Mouse (Mus musculus) limb, embryonic 11.5 days (tissue): Measurements from ENCODE around the gene S1pr3. TPM values are rescaled to one million over a fixed set of nuclear protein-coding genes. Genes with fewer than 3 reads are reported as not detected.

Source experiments
- ATAC-seq: fragments of 200-750 bp; cut with Nextera tagmentation; 2 replicates; pipeline ENCODE4 v1.8.0; 2017; ENCODE audit warnings: low read depth; ENCODE audit not compliant: insufficient number of reproducible peaks, low FRiP score, low TSS enrichment
- DNase-seq: peaks from one replicate; pipeline ENCODE4 v3.0.0-alpha.2; 2015; ENCODE audit warnings: low spot score
- H3K27ac ChIP-seq: fragments of 300-500 bp; sonication (generic); replicated peaks from 2 replicates; pipeline ENCODE4 v1.5.1; 2014; ENCODE audit warnings: low read depth, mild to moderate bottlenecking, low read length
- H3K27me3 ChIP-seq: fragments of 300-500 bp; sonication (generic); 2 replicates; pipeline ENCODE4 v1.6.1; 2014; ENCODE audit warnings: mild to moderate bottlenecking, low read length, mixed read lengths; ENCODE audit not compliant: control insufficient read depth, insufficient read depth
- H3K36me3 ChIP-seq: fragments of 300-500 bp; sonication (generic); 2 replicates; pipeline ENCODE4 v1.6.1; 2014; ENCODE audit warnings: mild to moderate bottlenecking, low read length, moderate library complexity, mixed read lengths; ENCODE audit not compliant: control insufficient read depth, insufficient read depth
- H3K4me1 ChIP-seq: fragments of 300-500 bp; sonication (generic); 2 replicates; pipeline ENCODE4 v1.6.1; 2014; ENCODE audit warnings: low read length, mixed read lengths; ENCODE audit not compliant: control insufficient read depth, insufficient read depth
- H3K4me2 ChIP-seq: fragments of 300-500 bp; sonication (generic); 2 replicates; pipeline ENCODE4 v1.6.1; 2014; ENCODE audit warnings: low read depth, mild to moderate bottlenecking, moderate library complexity; ENCODE audit not compliant: severe bottlenecking
- H3K4me3 ChIP-seq: fragments of 300-500 bp; sonication (generic); 2 replicates; pipeline ENCODE4 v1.5.1; 2014; ENCODE audit warnings: low read depth, low read length
- H3K9ac ChIP-seq: fragments of 300-500 bp; sonication (generic); 2 replicates; pipeline ENCODE4 v1.6.1; 2014; ENCODE audit warnings: mild to moderate bottlenecking, low read length
- H3K9me3 ChIP-seq: fragments of 300-500 bp; sonication (generic); 2 replicates; pipeline ENCODE4 v1.6.1; 2016; ENCODE audit warnings: low read length; ENCODE audit not compliant: control insufficient read depth
- WGBS: fragments of 180-500 bp; shearing (Covaris S2); extraction: QIAGEN DNeasy Blood & Tissue Kit; methylation state at CpG from one replicate; pipeline ENCODE4 v1.1.7; 2014; 5-methylcytosine and 5-hydroxymethylcytosine counted together
- polyA plus RNA-seq: library from polyadenylated mRNA; unstranded; fragments of >200 nt; fragmentation: Nextera tagmentation; extraction: Ambion mirVana; gene quantifications from 2 replicates; pipeline ENCODE4 v1.2.1, GENCODE M21; 2014

Gene S1pr3
- polyA plus RNA-seq, 1 experiment from 2014 or later = 126 TPM

DNA sequence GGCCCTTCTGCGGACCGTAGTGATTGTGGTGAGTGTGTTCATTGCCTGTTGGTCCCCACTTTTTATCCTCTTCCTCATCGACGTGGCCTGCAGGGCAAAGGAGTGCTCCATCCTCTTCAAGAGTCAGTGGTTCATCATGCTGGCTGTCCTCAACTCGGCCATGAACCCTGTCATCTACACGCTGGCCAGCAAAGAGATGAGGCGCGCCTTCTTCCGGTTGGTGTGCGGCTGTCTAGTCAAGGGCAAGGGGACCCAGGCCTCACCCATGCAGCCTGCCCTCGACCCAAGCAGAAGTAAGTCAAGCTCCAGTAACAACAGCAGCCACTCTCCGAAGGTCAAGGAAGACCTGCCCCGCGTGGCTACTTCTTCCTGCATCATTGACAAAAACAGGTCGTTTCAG, 11.1 kb downstream of the S1pr3 start:
- WGBS = 92% methylated on average over 15 of the region's 15 CpGs
- Histone ChIP-seq H3K27me3 (0 out of 2 replicates have a peak, but pooled peaks cover 2% of the 10 kb centered on the region), H3K36me3 (peaks cover 34% of the 10 kb centered on the region), H3K4me2 (no peak overlapping the region), H3K27ac (no peak overlapping the region), H3K9me3 (peaks cover 10% of the 10 kb centered on the region; the same call in 1 of the 2 replicates), H3K4me1 (peaks cover 14% of the 10 kb centered on the region), H3K9ac (no peak overlapping the region), H3K4me3 (no peak overlapping the region)
- ATAC-seq = no peak
- no peak for DNase-seq

DNA sequence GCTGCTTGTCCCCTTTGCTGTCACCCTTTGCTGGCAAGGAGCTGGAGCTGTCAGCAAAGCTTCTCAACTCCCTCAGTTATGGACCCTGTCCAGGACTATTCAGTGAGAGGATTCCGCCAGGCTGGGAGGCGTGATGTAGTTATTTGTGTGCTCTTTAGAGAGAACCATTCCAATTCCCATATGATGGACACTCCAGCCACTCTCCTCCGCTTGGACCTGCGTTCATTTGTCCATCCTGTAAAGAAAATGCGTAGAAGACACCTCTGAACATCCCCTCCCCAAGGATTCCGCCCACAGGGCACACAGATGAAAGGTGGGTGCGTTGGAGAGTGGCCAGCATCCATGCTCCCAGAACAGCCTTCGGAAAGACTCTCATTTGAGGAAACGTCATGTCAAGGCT, 12.4 kb downstream of the S1pr3 start:
- DNase-seq (no peak), ATAC-seq (no peak)
- Histone ChIP-seq H3K27ac (no peak overlapping the region), H3K4me1 (peaks cover 14% of the 10 kb centered on the region), H3K36me3 (peaks cover 22% of the 10 kb centered on the region), H3K9ac (no peak overlapping the region), H3K9me3 (no peaks in the 10 kb centered on the region), H3K4me3 (no peak overlapping the region), H3K27me3 (0 out of 2 replicates have a peak, but pooled peaks cover 2% of the 10 kb centered on the region), H3K4me2 (no peak overlapping the region)
- 90% methylated on average over 9 of the region's 9 CpGs for WGBS

DNA sequence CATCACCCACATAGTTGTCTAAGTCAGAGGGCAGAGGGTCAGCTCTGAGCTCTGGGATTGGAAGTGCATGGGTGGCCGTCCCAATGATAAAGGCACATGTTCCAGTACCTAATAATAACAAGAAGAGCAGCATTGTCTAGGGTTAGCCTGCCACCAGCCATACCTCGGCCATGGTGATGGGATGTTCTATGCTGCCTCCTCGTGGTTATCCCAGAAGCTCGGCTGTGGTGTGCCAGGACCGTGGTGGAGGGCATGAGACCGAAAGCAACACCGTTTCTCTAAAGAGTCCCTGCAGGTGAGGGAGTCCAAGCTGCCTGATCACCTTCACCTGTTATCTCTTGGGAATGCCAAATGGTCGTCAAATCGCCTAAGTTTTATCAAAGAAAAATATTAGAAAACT, 15.2 kb downstream of the S1pr3 start:
- WGBS = 68% methylated on average over 9 of the region's 9 CpGs
- Histone ChIP-seq H3K27me3 (0 out of 2 replicates have a peak, but pooled peaks cover 2% of the 10 kb centered on the region), H3K36me3 (peaks cover 20% of the 10 kb centered on the region), H3K4me1 (no peaks in the 10 kb centered on the region), H3K4me3 (no peak overlapping the region), H3K4me2 (no peak overlapping the region), H3K27ac (no peak overlapping the region), H3K9ac (no peak overlapping the region), H3K9me3 (no peaks in the 10 kb centered on the region)
- no peak for ATAC-seq
- no peak for DNase-seq

DNA sequence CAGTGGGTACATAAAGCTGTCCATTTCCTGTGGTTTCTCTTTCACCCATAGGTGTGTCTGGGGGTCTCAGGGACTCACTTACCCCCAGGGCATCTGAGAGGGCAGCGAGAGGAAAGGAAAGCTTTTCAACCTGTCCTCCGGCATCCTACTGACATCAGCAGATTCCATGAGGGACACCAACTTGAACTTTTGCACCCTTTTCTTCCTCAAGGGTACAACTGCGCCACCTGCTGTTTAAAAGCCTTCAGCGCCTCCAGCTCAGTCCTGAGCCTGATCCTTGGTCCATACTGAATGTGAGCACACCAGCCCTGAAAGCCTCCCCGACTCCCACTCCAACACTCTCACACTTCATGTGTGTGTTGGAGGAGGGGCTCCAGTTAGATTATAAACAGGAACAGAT, 16.2 kb downstream of the S1pr3 start:
- no peak overlapping the region for H3K4me2 ChIP-seq
- 23% methylated on average over 5 of the region's 5 CpGs for WGBS
- H3K4me1 ChIP-seq = no peaks in the 10 kb centered on the region
- H3K9ac ChIP-seq = no peak overlapping the region
- H3K4me3 ChIP-seq = no peak overlapping the region
- H3K27ac ChIP-seq = no peak overlapping the region
- ATAC-seq = peak; percentile 23; the same call in 1 of the 2 replicates
- no peaks in the 10 kb centered on the region for H3K9me3 ChIP-seq
- H3K36me3 ChIP-seq = peaks cover 13% of the 10 kb centered on the region
- DNase-seq = peak; percentile 86
- H3K27me3 ChIP-seq = 0 out of 2 replicates have a peak, but pooled peaks cover 2% of the 10 kb centered on the region

DNA sequence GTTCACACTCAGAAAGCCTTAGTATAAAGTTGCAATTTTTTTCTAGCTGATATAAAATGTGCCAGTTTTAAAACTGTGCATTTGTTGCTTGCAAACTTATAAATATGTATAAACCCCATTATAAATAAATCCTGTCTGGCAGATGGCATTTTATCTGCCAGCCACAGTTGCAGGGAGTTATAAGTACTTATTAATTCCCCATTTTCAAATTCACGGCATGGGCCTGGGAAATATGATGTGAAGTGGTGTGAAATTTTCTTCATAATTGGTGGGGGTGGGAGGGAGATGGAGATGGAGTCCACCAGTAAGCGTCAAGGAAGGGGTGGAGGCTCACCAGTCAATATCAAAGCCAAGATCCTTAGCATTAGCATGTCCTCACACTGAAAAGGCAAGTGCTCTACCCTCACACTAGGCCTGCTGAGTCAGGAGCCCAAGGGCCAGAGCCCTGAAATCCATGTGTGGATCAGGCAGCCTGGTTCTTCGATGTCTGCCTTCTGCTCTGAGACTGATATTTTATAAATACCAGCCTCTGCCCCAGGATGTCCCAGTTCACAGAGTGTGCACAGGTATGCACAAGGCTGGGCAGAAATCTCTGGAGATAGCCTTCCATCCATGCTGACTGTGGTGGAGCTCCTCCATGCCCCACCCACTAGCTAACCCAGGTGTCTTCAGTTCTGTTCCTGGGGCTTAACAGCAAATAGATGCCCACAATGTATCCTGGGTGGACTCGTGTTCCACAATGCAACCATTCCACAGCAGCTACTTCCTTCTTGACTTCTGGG, 17.4 kb downstream of the S1pr3 start:
- 90% methylated on average over 4 of the region's 4 CpGs for WGBS
- no peak for ATAC-seq

DNA sequence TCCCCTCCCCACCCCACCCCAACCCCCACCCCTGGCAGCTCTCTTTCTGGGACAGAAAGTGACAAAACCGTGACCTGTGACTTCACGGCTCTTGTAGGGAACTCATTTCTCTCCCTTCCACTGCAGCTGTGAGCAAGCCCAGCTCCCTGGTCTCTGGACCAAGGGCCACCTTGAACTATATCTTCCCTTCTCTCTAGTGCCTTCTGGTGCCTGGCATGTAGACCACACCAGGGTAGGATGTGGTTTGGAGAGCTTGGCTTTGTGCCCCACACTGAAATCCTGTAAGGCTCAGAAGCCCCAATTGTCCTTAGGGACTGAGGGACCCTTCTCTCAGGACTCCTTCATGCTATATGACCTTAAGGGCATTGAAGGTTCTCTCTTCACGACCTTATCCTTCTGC, 24.9 kb downstream of the S1pr3 start:
- H3K36me3 ChIP-seq = no peaks in the 10 kb centered on the region
- H3K4me2 ChIP-seq = no peak overlapping the region
- H3K9ac ChIP-seq = no peak overlapping the region
- H3K27me3 ChIP-seq = no peaks in the 10 kb centered on the region
- H3K27ac ChIP-seq = no peak overlapping the region
- H3K4me1 ChIP-seq = no peaks in the 10 kb centered on the region
- no peaks in the 10 kb centered on the region for H3K9me3 ChIP-seq
- ATAC-seq = no peak
- H3K4me3 ChIP-seq = no peak overlapping the region
- DNase-seq = no peak
- WGBS = 52% methylated on average over 3 of the region's 3 CpGs

More for the DNA sequence above, 17.4 kb downstream of the S1pr3 start:
- no peak for DNase-seq
- Histone ChIP-seq H3K36me3 (peaks cover 3% of the 10 kb centered on the region), H3K27ac (no peak overlapping the region), H3K4me1 (no peaks in the 10 kb centered on the region), H3K9me3 (no peaks in the 10 kb centered on the region), H3K4me3 (no peak overlapping the region), H3K4me2 (no peak overlapping the region), H3K27me3 (no peaks in the 10 kb centered on the region), H3K9ac (no peak overlapping the region)

DNA sequence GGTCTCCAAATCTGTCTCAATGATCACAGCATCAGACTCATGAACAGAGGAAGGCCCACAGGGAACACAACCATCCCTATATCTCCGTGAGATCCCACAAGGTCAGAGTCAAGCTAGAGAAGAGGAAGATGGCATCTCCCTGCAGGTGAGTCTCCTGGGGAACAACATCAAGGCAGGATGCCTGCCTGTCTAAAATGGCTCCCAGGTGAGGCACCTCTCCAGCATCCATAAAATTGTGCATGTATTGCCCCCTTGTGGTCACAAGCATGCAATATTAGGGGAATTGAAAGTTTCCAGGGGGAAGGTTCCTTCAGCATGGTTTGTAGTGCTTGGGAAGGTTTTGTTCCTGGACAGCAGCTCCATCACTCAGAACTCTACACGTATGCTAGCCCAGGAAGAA, 26.0 kb downstream of the S1pr3 start:
- Histone ChIP-seq H3K27me3 (no peaks in the 10 kb centered on the region), H3K9me3 (no peaks in the 10 kb centered on the region), H3K4me2 (no peak overlapping the region), H3K9ac (no peak overlapping the region), H3K27ac (no peak overlapping the region), H3K4me3 (no peak overlapping the region), H3K4me1 (no peaks in the 10 kb centered on the region), H3K36me3 (no peaks in the 10 kb centered on the region)
- no peak for ATAC-seq
- WGBS = 67% methylated on average over 2 of the region's 2 CpGs
- DNase-seq = peak; percentile 51

DNA sequence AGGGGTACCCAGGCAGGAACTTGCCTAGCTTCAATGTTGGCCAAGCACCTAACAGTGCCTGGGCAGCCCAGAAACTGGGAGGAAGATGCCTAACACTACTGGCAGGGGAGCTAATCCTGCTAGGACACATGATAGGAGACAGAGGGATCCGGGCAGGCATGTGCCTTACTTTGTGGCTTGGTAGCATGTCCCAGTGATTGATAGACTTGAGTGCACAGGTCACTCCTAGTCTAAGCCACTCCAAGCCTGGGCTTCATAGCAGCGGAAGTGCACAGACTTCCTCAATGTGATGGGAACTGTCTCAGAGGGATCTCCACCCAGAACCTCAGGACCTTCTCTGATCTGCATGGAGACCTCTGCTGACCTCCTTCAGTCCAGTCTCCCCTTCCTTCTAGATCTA, 26.7 kb downstream of the S1pr3 start:
- no peak for ATAC-seq
- Histone ChIP-seq H3K9me3 (no peaks in the 10 kb centered on the region), H3K4me2 (no peak overlapping the region), H3K36me3 (no peaks in the 10 kb centered on the region), H3K27ac (no peak overlapping the region), H3K9ac (no peak overlapping the region), H3K4me3 (no peak overlapping the region), H3K4me1 (no peaks in the 10 kb centered on the region), H3K27me3 (no peaks in the 10 kb centered on the region)
- no peak for DNase-seq
- 38% methylated on average over 2 of the region's 2 CpGs for WGBS
